Mouse (Mus musculus): ENCODE data around the gene Gtf2i.

GRCm38 (mm10) chr5:134188571-134188970 lies 126.0 kb downstream of the Gtf2i start:
- TF ChIP-seq CTCF (conservative IDR thresholded peaks at IDR 0.05; ENCODE audit: low read length) (no peak), POU5F1 (IDR thresholded peaks at IDR 0.05; ENCODE audit: borderline replicate concordance, low read length) (no peak)
